Mouse (Mus musculus) retina, postnatal 1 day (tissue): ENCODE data around the gene Gstm3.
"Not testable (repeated sequence)": the region's sequence is repeated elsewhere in the genome, so short reads cannot be mapped to it uniquely, and the experiment has no call there.

Source experiments
- DNase-seq: peaks from one replicate; pipeline ENCODE4 v3.0.0-alpha.2; 2012

The Gstm3 gene

DNA sequence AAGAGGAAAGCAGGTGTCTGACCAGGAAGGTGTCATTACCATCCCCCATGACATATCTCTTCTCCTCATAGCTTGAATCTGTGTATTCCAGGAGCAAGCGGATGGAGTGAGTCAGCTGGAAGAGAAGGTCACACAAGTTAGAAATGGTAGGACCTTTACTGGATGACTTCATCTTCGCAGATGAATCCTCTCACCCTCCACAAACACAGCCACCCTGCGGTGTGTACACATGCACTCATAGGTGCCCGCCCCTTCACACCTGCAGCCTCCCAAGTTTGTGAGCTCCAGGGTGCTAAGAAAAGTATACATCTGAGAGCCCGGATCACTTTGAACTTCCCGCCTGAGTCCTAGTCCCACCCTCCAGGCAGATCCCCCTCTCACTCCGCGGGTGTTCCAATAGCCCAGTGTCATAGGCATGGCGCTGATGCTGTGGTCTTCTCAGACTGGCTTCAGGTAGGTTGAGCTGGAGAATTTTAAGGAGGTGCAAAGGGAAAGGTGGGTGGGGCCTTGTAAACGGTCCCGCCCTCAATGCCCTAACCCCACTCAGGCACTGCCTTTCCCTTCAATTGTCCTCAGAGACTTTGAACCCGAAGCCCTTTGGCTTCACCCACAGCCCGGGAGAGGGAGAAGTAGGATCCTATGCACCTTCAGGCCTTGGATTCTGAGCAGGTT, at the start of gene Gstm3:
Gene Gstm3 (minus strand): TSS at position 560 of the 672 bp plus-strand sequence.
- no peak for DNase-seq

DNA sequence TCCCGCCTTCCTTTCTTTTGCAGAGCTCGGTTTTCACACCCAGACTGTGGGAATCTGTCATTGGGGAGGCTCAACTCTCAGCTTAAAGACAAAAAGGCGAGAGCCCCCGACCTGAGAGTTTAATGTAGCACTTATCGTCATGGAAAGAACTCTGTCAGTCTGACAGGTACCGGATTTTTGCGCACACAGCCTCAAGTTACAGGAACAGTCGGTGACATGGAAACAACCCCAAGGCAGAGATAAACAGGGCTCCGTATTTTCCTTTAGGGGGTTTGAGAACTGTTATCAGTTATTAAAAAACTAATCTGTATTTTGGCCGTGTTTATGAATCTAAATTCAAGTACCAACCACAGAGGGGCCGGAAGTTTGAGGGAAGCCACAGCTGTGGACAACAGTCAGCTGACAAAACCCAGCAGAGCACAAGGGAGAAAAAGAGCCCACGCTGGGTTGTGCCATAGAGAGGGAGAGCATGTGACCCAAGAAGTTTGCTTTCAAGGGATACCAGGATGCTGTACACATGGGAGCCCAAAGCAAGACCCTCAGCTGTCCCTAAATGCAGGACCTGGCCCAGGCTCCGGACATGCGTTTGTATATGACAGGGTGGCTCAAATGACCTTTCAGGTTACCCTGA, 49.2 kb upstream of the Gstm3 start:
- DNase-seq: no peak

DNA sequence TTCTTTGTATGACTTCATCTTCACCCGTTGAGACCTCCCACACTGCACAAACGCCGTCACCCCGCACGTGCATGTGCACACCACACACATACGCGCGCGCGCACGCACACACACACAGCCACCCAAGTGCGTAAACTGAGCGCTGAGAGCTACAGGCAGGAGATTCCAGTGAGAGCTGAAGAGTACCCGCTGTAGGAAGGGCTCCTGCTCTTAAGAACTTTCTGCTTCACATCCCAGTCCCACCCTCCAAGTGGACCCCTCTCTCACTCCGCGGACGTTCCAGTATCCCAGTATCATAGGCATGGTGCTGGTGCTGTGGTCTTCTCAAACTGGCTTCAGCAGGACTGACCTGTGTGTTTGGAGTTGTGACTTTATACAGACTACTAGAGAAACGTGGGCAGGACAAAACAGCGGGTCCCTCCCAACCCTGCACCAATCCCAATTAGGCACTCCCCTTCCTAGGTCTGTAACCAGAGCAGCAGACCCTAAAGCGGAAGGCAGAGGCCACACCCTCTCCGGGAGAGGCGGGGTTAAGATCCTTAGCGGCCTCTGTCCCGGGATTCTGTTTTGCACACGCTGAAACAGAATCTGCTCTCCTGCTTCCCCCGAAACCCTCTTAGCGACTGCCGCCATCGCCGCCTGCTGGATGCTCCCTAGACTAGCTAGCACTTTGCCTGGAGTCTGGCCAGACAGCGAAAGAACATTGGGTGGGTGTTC, 48.5 kb upstream of the Gstm3 start, which contains the start of gene Gstm1:
Gene Gstm1 (minus strand): TSS at position 501 of the 717 bp plus-strand sequence.
- DNase-seq: peak; percentile 97

DNA sequence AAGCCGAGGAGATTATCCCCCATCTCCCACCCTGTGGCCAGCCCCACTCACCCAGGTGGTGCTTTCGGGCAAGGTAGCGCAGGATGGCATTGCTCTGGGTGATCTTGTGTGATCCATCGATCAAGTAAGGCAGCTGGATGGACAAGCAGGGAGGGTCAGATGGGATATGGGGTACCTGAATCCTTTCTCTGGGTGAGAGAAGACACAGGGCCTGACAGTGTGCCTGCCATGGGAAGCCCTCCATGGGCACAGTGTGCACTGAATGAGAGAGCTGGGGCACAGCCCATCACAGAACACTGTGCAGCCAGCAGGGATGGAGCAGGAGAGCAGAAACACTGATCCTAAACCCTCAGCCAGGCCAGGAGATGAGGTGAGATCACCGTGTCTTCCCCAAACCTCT, 47.4 kb upstream of the Gstm3 start:
- DNase-seq: not testable (repeated sequence)

DNA sequence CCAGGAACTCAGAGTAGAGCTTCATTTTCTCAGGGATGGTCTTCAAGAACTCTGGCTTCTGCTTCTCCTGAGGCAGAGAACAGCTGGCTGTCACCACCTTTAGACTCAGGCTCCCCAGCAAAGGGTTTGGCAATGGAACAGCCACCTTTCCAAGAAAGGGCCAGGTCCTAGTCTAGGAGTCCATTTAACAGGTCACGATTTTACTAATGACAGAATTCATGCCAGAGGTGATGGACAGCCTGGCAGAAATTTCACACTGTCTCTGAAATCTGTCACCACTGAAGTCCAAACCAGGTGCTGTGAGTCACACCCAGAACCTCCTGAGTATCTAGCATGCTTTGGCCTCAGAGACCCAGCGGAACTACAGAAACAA, 45.9 kb upstream of the Gstm3 start:
- no peak for DNase-seq

DNA sequence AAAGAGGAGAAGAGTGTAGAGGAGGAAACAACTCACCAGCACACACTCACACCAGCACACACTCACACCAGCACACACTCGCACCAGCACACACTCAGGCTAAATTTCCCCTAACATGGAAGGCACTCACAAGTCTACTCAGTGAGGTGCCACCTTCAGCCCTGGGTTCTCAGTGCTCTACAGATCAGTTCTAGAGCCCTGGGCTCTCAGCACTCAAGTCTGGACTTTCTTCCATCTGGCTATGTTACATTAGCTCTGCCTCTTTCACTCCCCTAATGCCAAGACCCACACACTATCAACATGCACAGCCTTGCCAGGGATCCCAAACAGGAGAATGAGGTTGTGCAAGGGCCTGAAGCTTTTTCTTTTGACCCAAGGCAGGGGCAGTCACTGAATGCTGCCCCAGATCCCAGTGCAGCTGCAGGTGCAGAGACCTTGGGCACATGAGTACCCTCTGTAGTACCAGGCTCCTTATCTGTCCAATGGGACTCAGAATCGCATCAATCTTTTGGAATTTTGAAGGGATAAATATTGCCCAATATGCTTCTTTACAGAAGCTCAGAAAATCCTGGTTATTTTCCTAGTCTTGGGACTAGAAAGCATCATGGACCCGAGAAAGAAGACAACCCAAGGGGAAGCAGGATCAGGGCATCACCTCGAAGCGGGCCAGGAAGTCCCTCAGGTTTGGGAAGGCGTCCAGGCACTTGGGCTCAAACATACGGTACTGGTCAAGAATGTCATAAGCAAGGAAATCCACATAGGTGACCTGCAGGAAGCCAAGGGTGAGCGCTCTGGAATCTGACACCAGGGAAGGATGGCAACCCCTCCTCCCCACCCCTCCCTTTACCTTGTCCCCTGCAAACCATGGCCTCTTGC, 45.3 kb upstream of the Gstm3 start:
- DNase-seq: no peak

DNA sequence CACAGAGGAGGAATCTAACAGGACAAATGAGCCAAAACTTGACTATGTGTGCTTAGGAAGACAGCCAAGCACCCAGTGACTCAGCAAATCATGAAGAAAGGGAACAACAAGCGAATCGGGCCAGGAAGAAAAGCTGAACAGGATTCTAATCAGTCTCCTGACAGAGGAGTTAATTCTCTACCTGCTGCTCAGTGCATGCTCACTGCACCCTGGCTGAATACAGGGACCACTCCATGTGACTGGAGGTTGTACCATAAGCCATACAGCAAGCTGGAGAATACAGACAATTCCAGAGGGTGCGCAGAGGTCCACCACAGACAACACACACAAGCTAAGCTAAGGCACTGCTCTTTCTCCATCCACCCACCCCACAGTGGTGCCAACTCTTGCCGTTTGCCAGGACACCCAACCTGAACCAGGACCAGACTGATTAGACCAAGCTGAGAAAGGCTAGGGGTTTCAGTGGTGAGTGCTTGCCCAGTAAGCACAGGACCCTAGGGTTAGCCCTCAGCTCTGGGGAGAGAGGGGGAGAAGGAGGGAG, 44.3 kb upstream of the Gstm3 start:
- no peak for DNase-seq

DNA sequence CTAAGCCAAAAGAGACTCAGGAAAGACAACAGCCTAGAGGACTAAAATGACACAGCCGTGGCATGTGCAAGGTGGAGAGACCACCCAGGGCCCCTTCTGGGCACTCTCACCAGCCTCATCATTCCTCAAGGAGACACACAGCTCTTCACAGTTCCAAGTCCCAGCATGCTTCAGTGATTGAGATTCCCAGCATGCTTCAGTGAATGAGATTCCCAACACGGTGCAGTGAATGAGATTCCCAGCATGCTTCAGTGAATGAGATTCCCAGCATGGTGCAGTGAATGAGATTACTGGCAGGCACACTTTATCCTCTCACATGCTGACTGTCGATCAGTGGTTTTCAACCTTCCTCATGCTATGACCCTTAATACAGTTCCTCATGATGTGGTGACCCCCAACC, 42.5 kb upstream of the Gstm3 start:
- peak; percentile 57 for DNase-seq

DNA sequence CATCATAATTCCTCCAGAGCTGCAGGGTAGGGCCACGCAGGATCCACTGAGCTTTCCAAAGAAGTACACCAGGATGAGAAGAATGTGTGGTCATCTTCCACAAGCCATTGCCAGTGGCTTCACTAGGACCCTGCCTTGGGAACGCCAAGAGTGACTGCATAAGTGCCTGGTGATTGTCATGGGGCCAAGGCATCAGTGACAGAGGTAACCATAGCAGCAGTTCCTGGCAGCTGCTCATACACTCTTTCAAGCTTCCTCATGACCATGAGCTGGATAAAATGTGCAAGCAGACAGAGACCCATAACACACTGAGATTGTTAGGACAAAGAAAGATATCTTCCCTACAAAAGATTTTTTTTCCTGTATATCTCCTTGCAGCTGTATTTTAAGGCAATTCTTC, 41.2 kb upstream of the Gstm3 start:
- peak; percentile 32 for DNase-seq

DNA sequence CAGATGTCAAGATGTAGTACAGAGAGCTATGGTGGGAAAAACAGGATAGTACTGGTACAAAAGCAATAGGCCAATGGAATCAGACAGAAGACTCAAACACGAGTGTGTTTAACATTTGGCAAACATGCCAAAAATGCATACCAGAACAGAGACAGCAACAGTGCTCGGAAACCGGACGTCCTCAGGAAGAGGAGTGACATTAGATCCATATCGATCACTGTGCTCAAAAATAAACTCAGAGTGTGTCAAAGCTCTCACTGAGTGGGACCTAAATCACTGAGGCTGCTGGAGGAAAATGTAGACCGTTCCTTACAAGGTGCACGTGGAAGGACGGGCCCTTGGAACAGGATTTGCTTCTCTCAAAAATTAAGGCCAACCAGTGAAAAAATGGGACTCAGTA, 32.9 kb upstream of the Gstm3 start:
- DNase-seq: no peak

DNA sequence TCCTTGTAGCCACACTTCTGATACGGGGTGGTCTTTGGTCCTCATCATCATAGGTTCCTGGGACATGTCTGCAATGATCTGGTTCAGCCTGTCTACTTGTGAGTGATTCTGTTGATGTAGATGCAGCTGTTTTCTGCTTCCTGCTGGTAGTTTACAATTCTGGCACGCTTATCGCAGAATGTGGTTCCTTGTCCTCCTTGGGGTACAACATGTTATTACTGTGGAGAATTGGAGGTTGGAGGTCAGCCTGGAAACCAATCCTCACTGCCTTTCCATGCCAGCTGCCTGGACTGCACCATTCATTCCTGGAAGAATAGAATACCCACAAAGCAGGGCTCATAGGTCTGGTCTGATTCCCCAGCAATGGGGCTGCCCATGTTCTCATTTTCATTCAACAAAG, 30.4 kb upstream of the Gstm3 start:
- no peak for DNase-seq

DNA sequence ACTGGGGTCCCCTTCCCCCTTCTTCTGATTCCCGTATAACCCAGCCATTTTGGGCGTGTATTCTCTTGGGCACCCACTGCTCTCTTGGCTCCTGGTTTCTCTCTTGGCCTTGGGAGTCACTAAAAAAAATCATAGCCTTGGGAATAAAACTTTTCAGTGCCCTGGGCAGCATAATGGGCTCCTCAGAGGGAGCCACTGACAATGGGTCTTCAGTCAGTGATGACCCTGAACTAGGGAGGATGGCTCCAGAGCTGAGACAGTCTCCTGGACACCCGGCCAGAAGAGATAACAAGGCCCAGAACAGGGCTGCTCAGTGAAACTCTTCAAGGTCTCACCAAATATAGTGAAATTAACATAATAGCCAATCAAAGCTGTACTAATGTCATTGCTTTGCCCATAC, 29.5 kb upstream of the Gstm3 start:
- no peak for DNase-seq

DNA sequence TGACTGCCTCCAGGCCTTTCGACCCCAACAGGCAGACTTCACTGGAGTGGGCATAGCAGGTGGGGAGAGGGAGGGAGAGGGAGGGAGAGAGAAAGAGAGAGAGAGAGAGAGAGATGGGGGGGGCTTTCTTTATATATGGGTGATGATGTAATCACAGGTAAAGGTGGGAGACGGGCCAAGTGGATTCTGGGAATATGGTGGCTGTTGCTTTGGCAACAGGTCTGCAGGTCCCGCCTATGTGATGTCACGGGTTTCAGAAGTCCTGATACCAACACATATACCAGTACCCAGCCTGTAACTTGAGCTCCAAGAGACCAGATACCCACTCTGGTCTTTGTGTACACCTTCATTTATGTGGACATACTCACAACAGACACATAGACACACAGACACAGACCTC, 27.5 kb upstream of the Gstm3 start:
- no peak for DNase-seq

DNA sequence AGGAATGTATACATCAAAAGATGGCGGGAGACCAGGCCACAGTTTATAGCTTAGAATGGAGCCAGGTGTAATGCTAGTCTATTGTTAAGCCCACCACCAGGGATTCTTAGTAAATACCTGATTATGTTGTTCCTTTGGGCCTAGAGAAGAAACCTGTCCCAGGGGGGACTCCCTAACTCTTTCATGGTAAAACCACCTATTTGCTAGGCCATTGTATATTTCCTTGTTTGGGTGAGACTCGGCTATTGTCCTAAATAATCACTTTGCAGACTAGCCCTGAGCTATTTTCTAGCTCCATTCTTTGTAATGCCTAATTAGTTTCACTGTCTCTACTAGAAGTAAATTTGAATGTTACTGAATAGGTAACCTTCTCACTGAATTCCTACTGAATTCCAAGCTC, 26.9 kb upstream of the Gstm3 start:
- not testable (repeated sequence) for DNase-seq

DNA sequence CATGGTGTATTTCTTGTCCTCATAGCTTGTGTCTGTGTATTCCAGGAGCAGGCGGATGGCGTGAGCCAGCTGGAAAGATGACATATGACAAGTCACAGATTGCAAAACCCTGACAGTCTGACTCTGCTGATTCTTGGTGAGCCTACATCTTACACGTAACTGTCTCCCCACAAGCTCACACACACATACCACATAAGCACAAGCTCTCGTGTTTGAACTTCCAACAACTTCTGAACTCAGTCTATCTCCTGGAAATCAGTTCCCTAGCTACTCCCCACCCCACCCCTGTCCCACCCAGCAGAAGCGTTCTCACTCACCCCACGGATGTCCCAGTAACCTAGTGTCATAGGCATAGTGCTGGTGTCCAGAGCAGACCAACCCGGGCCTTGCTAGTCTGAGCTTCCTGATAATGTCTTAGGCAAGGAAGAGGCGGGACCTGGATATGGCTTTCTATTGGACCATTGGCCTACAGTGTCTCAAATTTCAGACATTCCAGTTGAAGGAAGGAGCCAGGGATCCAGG, 17.0 kb upstream of the Gstm3 start, which contains the start of gene Gstm2:
Gene Gstm2 (minus strand): TSS at position 413 of the 522 bp plus-strand sequence.
- DNase-seq: peak; percentile 44

DNA sequence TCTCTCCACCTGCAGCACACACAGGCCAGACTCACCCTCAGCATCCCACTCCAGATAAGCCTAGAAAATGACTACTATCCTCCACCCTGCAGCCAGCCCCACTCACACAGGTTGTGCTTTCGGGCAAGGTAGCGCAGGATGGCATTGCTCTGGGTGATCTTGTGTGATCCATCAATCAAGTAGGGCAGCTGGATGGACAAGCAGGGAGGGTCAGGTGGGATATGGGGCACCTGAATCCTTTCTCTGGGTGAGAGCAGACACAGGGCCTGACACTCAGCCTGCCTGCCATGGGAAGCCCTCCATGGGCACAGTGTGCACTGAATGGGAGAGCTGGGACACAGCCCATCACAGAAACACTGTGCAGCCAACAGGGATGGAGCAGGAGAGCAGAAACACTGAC, 16.1 kb upstream of the Gstm3 start:
- DNase-seq: not testable (repeated sequence)

DNA sequence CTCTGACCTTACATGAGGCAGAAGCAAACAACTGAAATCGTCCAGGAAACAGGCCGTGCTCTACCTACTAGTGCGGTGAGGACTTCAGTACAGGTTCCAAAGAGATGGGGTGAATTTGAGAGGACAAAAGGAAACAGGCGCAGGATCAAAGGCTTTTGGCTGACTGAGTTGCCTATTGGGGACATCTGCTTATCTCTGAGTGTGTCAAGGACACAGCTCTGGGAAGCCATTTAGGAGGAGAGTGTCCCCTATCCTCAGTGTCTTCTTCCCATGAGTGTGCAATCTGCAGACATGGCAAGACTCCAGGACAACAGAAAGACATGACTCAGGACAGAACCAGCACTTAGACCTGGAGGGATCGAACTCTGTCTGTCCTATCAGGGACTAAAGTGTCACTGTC, 15.4 kb upstream of the Gstm3 start:
- DNase-seq: no peak

DNA sequence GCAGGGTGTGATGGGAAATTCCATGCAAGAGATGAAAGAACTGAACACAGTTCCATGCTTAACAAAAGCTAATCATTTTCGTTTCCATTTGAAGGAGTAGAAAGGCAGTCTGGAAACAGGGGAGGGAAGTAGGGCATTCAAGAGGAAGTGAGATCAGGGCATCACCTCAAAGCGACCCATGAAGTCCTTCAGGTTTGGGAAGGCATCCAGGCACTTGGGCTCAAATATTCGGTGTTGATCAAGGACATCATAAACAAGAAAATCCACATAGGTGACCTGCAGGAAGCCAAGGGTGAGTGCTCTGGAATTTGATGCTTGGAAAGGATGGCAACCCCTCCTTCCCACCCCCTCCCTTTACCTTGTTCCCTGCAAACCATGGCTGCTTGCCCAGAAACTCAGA, 14.7 kb upstream of the Gstm3 start:
- no peak for DNase-seq

DNA sequence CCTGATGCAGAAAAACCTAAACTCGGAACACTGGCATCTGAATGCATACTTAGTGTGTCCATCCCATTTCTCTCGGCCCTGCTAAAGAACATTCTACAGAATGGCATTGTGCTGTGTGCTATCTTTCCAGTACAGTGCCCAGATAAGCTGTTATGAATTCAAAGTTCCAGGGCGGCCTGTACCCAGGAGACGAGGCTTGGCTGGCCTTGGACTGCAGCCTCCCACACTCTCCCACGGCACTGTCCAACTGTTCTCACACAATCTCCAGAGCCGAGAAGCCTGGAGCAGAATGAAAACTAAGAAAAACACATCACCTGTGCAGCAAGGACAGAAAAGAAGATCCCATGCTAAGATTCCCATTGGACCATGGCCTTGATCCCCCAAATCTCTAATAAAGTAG, 13.6 kb upstream of the Gstm3 start:
- no peak for DNase-seq

DNA sequence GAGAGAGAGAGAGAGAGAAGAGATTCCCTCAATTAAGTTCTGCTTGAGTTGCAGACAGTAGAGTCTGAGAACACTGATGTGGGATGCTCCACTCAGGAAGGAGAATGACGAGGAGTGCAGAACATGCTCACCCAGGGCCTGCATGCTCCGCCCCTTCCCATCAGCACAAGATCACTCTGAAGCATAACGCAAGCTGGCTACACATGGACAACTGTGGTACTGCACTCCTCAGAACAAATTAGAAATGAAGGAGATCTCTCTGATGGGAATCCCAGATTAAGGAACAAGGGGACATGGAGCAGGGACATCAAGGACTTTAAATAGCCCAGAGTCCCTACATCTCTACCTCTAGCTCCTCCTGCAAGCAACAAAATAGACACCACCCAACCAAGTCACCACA, 12.2 kb upstream of the Gstm3 start:
- peak; percentile 30 for DNase-seq

DNA sequence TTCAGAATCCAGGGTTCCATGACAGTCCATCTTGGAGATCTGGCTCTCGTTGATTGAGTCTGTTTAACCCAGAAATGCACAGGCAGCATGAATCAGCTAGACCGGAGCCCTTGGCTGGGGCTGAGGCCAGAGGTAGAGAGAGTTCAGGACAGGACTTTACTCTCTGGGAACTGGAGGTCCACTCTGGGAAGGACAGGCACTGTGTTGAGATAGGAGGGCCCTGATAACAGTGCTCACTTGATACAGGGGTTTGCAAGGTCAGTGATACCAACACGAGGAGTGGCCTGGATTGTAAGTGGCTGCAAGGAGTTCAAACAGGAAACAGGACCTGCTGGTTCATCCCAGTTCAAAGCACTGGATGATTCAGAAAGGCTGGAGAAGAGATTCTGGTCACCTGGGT, 8.6 kb upstream of the Gstm3 start:
- no peak for DNase-seq

DNA sequence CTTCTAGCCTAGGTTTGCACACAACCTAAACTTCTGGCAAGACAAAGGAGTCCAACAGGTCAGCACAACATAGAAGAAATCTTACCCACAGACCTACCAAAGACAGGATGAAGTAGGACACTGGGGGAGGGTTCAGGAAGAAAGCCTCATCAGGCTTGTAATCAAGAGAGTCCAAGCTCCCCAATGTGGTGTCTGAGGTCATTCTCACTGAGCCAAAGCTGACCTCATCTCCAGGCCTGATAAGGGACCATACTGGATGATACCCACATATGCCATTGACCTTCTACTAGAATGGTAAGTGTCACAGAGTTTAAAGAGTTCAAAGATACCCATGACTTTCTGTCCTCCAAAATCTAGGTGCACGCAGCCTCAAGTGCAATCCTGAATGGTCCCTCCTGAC, 5.2 kb upstream of the Gstm3 start:
- DNase-seq: no peak

DNA sequence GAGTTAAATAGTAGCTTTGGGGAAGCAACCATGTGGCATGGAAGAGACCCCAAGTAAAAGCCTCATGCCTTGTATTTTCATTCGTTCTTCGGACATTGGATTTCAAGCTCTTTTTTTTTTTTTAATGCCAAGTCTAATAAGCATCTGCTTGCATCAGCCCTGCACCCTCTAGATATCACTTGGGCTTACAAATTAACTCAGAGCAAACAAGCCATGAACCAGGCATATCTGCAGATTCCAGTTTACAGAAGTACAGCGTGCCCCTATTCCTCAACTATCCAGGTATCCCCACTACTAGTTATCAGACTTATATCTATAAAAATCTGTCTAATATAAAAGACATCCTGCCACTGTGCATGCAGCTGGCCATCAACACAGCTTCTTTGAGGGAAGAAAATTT, 3.0 kb upstream of the Gstm3 start:
- no peak for DNase-seq
